17 mouse cellular contexts compared by ENCODE assay signal in genomic region chr11:102039487-102040137, GRCm38 (mm10). TPM values are rescaled to one million over a fixed set of nuclear protein-coding genes. Genes with fewer than 3 reads are reported as not detected.
A peak's percentile ranks its signal among the peaks of the same experiment; 100 is the strongest.
DNase-seq lines count a peak whose midpoint lies in the region; ATAC-seq and TF ChIP-seq lines count a peak whose summit lies in the region.
"Had no signal": no experiment of that assay in that cellular context is flagged by ENCODE, and none has a peak within 500 bp of the region (broad histone marks: within the 10 kb centered on the region; RNA-seq: fewer than 3 reads in every experiment).

No protein-coding gene starts in this region.

- peak overlapping the region; percentile 9 for H3K4me2 ChIP-seq in intestine, embryonic 14.5 days (ENCODE audit: low read length)
- no peak overlapping the region for H3K4me2 ChIP-seq in intestine, embryonic 15.5 days (replicated peaks)
- peak overlapping the region; percentile 15; the same call in 1 of the 2 replicates for H3K4me2 ChIP-seq in midbrain, postnatal 0 days (ENCODE audit: low read depth, low read length, poor library complexity, severe bottlenecking)
- H3K4me2 ChIP-seq in midbrain, embryonic 15.5 days: no peak overlapping the region
- H3K4me2 ChIP-seq in stomach, embryonic 16.5 days (ENCODE audit: low read depth, low read length): 0 out of 2 replicates have a peak overlapping the region, but pooled peaks have one; percentile 16
- H3K4me2 ChIP-seq: embryonic facial prominence, embryonic 15.5 days; kidney, embryonic 15.5 days; liver, embryonic 13.5 days; neural tube, embryonic 13.5 days had no signal

- no peak overlapping the region for H3K4me3 ChIP-seq in intestine, embryonic 14.5 days (ENCODE audit: low read depth, low read length)
- no peak overlapping the region for H3K4me3 ChIP-seq in intestine, embryonic 15.5 days (replicated peaks)
- no peak overlapping the region for H3K4me3 ChIP-seq in midbrain, postnatal 0 days (ENCODE audit: low read depth, low read length)
- H3K4me3 ChIP-seq in midbrain, embryonic 15.5 days: no peak overlapping the region
- H3K4me3 ChIP-seq in stomach, embryonic 16.5 days (replicated peaks; ENCODE audit: low read length): no peak overlapping the region
- H3K4me3 ChIP-seq: embryonic facial prominence, embryonic 15.5 days; kidney, embryonic 15.5 days; left cerebral cortex, adult 2 months; liver, embryonic 13.5 days; midbrain, embryonic 10.5 days; neural tube, embryonic 13.5 days had no signal

- ATAC-seq in intestine, embryonic 14.5 days (replicated peaks; ENCODE audit: low FRiP score, low TSS enrichment, low read depth): no peak
- ATAC-seq in intestine, embryonic 15.5 days: no peak; the same call in 1 of the 2 replicates
- ATAC-seq in midbrain, postnatal 0 days (ENCODE audit: low FRiP score): no peak
- ATAC-seq in midbrain, embryonic 15.5 days (replicated peaks): no peak
- ATAC-seq in stomach, embryonic 16.5 days (ENCODE audit: insufficient read depth, low FRiP score): no peak
- ATAC-seq: activated CD4-positive, CD25-positive, alpha-beta regulatory T cell, adult 4 months had no signal

- no peaks in the 10 kb centered on the region for H3K36me3 ChIP-seq in intestine, embryonic 14.5 days (ENCODE audit: control insufficient read depth, insufficient read depth, low read length)
- no peaks in the 10 kb centered on the region for H3K36me3 ChIP-seq in intestine, embryonic 15.5 days
- no peaks in the 10 kb centered on the region for H3K36me3 ChIP-seq in midbrain, postnatal 0 days (ENCODE audit: insufficient read depth, low read length)
- no peaks in the 10 kb centered on the region for H3K36me3 ChIP-seq in midbrain, embryonic 15.5 days (replicated peaks)
- H3K36me3 ChIP-seq in stomach, embryonic 16.5 days (ENCODE audit: control insufficient read depth, insufficient read depth, low read length): no peaks in the 10 kb centered on the region
- H3K36me3 ChIP-seq: embryonic facial prominence, embryonic 15.5 days; kidney, embryonic 15.5 days; liver, embryonic 13.5 days; midbrain, embryonic 10.5 days; neural tube, embryonic 13.5 days had no signal

- H3K27me3 ChIP-seq in intestine, embryonic 14.5 days (replicated peaks; ENCODE audit: control insufficient read depth, insufficient read depth, low read length): no peaks in the 10 kb centered on the region
- no peaks in the 10 kb centered on the region for H3K27me3 ChIP-seq in intestine, embryonic 15.5 days (replicated peaks)
- H3K27me3 ChIP-seq in midbrain, postnatal 0 days (ENCODE audit: insufficient read depth, low read length): no peaks in the 10 kb centered on the region
- no peaks in the 10 kb centered on the region for H3K27me3 ChIP-seq in midbrain, embryonic 15.5 days (replicated peaks)
- no peaks in the 10 kb centered on the region for H3K27me3 ChIP-seq in stomach, embryonic 16.5 days (ENCODE audit: control insufficient read depth, insufficient read depth, low read length)
- H3K27me3 ChIP-seq: embryonic facial prominence, embryonic 15.5 days; kidney, embryonic 15.5 days; neural tube, embryonic 13.5 days had no signal

- no peaks in the 10 kb centered on the region for H3K9me3 ChIP-seq in intestine, embryonic 14.5 days (ENCODE audit: control insufficient read depth, low read length)
- H3K9me3 ChIP-seq in intestine, embryonic 15.5 days: no peaks in the 10 kb centered on the region
- H3K9me3 ChIP-seq in midbrain, postnatal 0 days (ENCODE audit: low read length): no peaks in the 10 kb centered on the region
- no peaks in the 10 kb centered on the region for H3K9me3 ChIP-seq in midbrain, embryonic 15.5 days
- H3K9me3 ChIP-seq in stomach, embryonic 16.5 days (replicated peaks; ENCODE audit: control insufficient read depth, low read length): no peaks in the 10 kb centered on the region
- H3K9me3 ChIP-seq: embryonic facial prominence, embryonic 15.5 days; kidney, embryonic 15.5 days; liver, embryonic 13.5 days; midbrain, embryonic 10.5 days; neural tube, embryonic 13.5 days had no signal

- TF ChIP-seq CTCF in midbrain, postnatal 0 days (IDR thresholded peaks at IDR 0.05): no peak

- WGBS in intestine, embryonic 14.5 days: 42% methylated on average over 13 of the region's 13 CpGs
- WGBS in intestine, embryonic 15.5 days: 48% methylated on average over 13 of the region's 13 CpGs
- WGBS in midbrain, postnatal 0 days: 63% methylated on average over 13 of the region's 13 CpGs
- WGBS in midbrain, embryonic 15.5 days: 54% methylated on average over 13 of the region's 13 CpGs
- 50% methylated on average over 13 of the region's 13 CpGs for WGBS in stomach, embryonic 16.5 days

- H3K4me1 ChIP-seq in intestine, embryonic 14.5 days (replicated peaks; ENCODE audit: control insufficient read depth, insufficient read depth, low read length): no peaks in the 10 kb centered on the region; the same call in 1 of the 2 replicates
- 0 out of 2 replicates have a peak, but pooled peaks cover 3% of the 10 kb centered on the region for H3K4me1 ChIP-seq in intestine, embryonic 15.5 days (replicated peaks)
- no peaks in the 10 kb centered on the region for H3K4me1 ChIP-seq in midbrain, postnatal 0 days (ENCODE audit: insufficient read depth, low read length)
- H3K4me1 ChIP-seq in midbrain, embryonic 15.5 days: peaks cover 8% of the 10 kb centered on the region; the same call in 1 of the 2 replicates
- no peaks in the 10 kb centered on the region for H3K4me1 ChIP-seq in stomach, embryonic 16.5 days (ENCODE audit: control insufficient read depth, insufficient read depth, low read length)
- H3K4me1 ChIP-seq: liver, embryonic 13.5 days had no signal

- H3K27ac ChIP-seq in intestine, embryonic 14.5 days (ENCODE audit: low read depth): no peak overlapping the region
- H3K27ac ChIP-seq in intestine, embryonic 15.5 days: no peak overlapping the region
- H3K27ac ChIP-seq in midbrain, postnatal 0 days (ENCODE audit: low read depth, low read length): no peak overlapping the region; the same call in 1 of the 2 replicates
- H3K27ac ChIP-seq in midbrain, embryonic 15.5 days: no peak overlapping the region
- no peak overlapping the region for H3K27ac ChIP-seq in stomach, embryonic 16.5 days (ENCODE audit: low read length)
- H3K27ac ChIP-seq: embryonic facial prominence, embryonic 15.5 days; kidney, embryonic 15.5 days; left cerebral cortex, adult 2 months; liver, embryonic 13.5 days; midbrain, embryonic 10.5 days; neural tube, embryonic 13.5 days had no signal

- H3K9ac ChIP-seq in intestine, embryonic 14.5 days (ENCODE audit: low read length): no peak overlapping the region
- no peak overlapping the region for H3K9ac ChIP-seq in intestine, embryonic 15.5 days
- no peak overlapping the region for H3K9ac ChIP-seq in midbrain, postnatal 0 days (replicated peaks; ENCODE audit: low read length, poor library complexity, severe bottlenecking)
- H3K9ac ChIP-seq in midbrain, embryonic 15.5 days: no peak overlapping the region
- no peak overlapping the region for H3K9ac ChIP-seq in stomach, embryonic 16.5 days (ENCODE audit: low read length)
- H3K9ac ChIP-seq: embryonic facial prominence, embryonic 15.5 days; forebrain, postnatal 0 days; kidney, embryonic 15.5 days; liver, embryonic 13.5 days; neural tube, embryonic 13.5 days had no signal

- peak; percentile 36 for DNase-seq in gastrocnemius, adult 18-20 months (ENCODE audit: low spot score)
- DNase-seq in gastrocnemius, postnatal 4 days (ENCODE audit: low spot score in 2 of 2): no peak
- no peak for DNase-seq in intestine, embryonic 14.5 days (ENCODE audit: low spot score)
- no peak for DNase-seq in midbrain, postnatal 0 days (ENCODE audit: low spot score)
- no peak for DNase-seq in urinary bladder, postnatal 10 days (ENCODE audit: low spot score)

RNA-seq across cellular contexts. Expression of gene Cd300lg, which starts 1.7 kb away (rescaled TPM):
- total RNA-seq in gastrocnemius, adult 18-20 months (2021): 10 to 100 TPM; 16.1 to 19.0 TPM
- total RNA-seq in gastrocnemius, postnatal 4 days (2021): 10 to 100 TPM; 12.8 to 13.2 TPM
- 0.31 and 0.51 TPM in 2 replicates for polyA plus RNA-seq in intestine, embryonic 14.5 days (2014; fragmentation: Nextera tagmentation; extraction: Ambion mirVana)
- polyA plus RNA-seq in intestine, embryonic 15.5 days (2015; fragmentation: Nextera tagmentation; extraction: Ambion mirVana): 0.98 and 1.6 TPM in 2 replicates
- 0.14 TPM in 1 of 2 replicates, not detected in the other for total RNA-seq in midbrain, postnatal 0 days (2014; rRNA removed)
- 0.25 TPM in 2 replicates for polyA plus RNA-seq in midbrain, postnatal 0 days (2015; fragmentation: Nextera tagmentation; extraction: Ambion mirVana)
- polyA plus RNA-seq in midbrain, embryonic 15.5 days (2015; fragmentation: Nextera tagmentation; extraction: Ambion mirVana): 0.31 and 0.43 TPM in 2 replicates
- polyA plus RNA-seq in stomach, embryonic 16.5 days (2015; fragmentation: Nextera tagmentation; extraction: Ambion mirVana): 2.9 and 3.5 TPM in 2 replicates
- total RNA-seq: left cerebral cortex, adult 2 months had no signal

RNA-seq across cellular contexts. Expression of gene Mpp3, which starts 11.4 kb away (rescaled TPM):
- 10 to 100 TPM; 15.7 to 24.5 TPM for total RNA-seq in gastrocnemius, adult 18-20 months (2021)
- total RNA-seq in gastrocnemius, postnatal 4 days (2021): 10 to 100 TPM; 55.8 to 95.9 TPM
- polyA plus RNA-seq in intestine, embryonic 14.5 days (2014; fragmentation: Nextera tagmentation; extraction: Ambion mirVana): 11.0 and 12.2 TPM in 2 replicates
- 7.6 and 7.9 TPM in 2 replicates for polyA plus RNA-seq in intestine, embryonic 15.5 days (2015; fragmentation: Nextera tagmentation; extraction: Ambion mirVana)
- total RNA-seq in midbrain, postnatal 0 days (2014; rRNA removed): 68.2 and 71.9 TPM in 2 replicates
- polyA plus RNA-seq in midbrain, postnatal 0 days (2015; fragmentation: Nextera tagmentation; extraction: Ambion mirVana): 53.9 and 54.7 TPM in 2 replicates
- 60.1 and 62.9 TPM in 2 replicates for polyA plus RNA-seq in midbrain, embryonic 15.5 days (2015; fragmentation: Nextera tagmentation; extraction: Ambion mirVana)
- 7.4 and 9.6 TPM in 2 replicates for polyA plus RNA-seq in stomach, embryonic 16.5 days (2015; fragmentation: Nextera tagmentation; extraction: Ambion mirVana)

RNA-seq across cellular contexts. Expression of gene Mpp2, which starts 48.7 kb away (rescaled TPM):
- total RNA-seq in gastrocnemius, adult 18-20 months (2021): 1 to 10 TPM; 1.0 to 1.2 TPM
- 1 to 10 TPM; 1.7 to 2.5 TPM for total RNA-seq in gastrocnemius, postnatal 4 days (2021)
- 7.0 TPM in 2 replicates for polyA plus RNA-seq in intestine, embryonic 14.5 days (2014; fragmentation: Nextera tagmentation; extraction: Ambion mirVana)
- 6.2 and 6.8 TPM in 2 replicates for polyA plus RNA-seq in intestine, embryonic 15.5 days (2015; fragmentation: Nextera tagmentation; extraction: Ambion mirVana)
- 59.1 and 68.4 TPM in 2 replicates for total RNA-seq in midbrain, postnatal 0 days (2014; rRNA removed)
- 33.9 and 40.7 TPM in 2 replicates for polyA plus RNA-seq in midbrain, postnatal 0 days (2015; fragmentation: Nextera tagmentation; extraction: Ambion mirVana)
- polyA plus RNA-seq in midbrain, embryonic 15.5 days (2015; fragmentation: Nextera tagmentation; extraction: Ambion mirVana): 33.4 and 36.4 TPM in 2 replicates
- polyA plus RNA-seq in stomach, embryonic 16.5 days (2015; fragmentation: Nextera tagmentation; extraction: Ambion mirVana): 7.9 and 8.3 TPM in 2 replicates

RNA-seq across cellular contexts. Expression of gene Dusp3, which starts 52.8 kb away (rescaled TPM):
- 100 to 1,000 TPM; 153 to 161 TPM for total RNA-seq in gastrocnemius, adult 18-20 months (2021)
- 100 to 1,000 TPM; 140 to 145 TPM for total RNA-seq in gastrocnemius, postnatal 4 days (2021)
- 25.3 and 27.0 TPM in 2 replicates for polyA plus RNA-seq in intestine, embryonic 14.5 days (2014; fragmentation: Nextera tagmentation; extraction: Ambion mirVana)
- 25.6 and 26.5 TPM in 2 replicates for polyA plus RNA-seq in intestine, embryonic 15.5 days (2015; fragmentation: Nextera tagmentation; extraction: Ambion mirVana)
- total RNA-seq in midbrain, postnatal 0 days (2014; rRNA removed): 36.3 and 54.3 TPM in 2 replicates
- 44.1 and 48.5 TPM in 2 replicates for polyA plus RNA-seq in midbrain, postnatal 0 days (2015; fragmentation: Nextera tagmentation; extraction: Ambion mirVana)
- polyA plus RNA-seq in midbrain, embryonic 15.5 days (2015; fragmentation: Nextera tagmentation; extraction: Ambion mirVana): 21.7 and 22.2 TPM in 2 replicates
- 26.1 and 26.3 TPM in 2 replicates for polyA plus RNA-seq in stomach, embryonic 16.5 days (2015; fragmentation: Nextera tagmentation; extraction: Ambion mirVana)

RNA-seq across cellular contexts. Expression of gene Cfap97d1, which starts 55.5 kb away (rescaled TPM):
- not detected for total RNA-seq in gastrocnemius, adult 18-20 months (2021)
- not detected for total RNA-seq in gastrocnemius, postnatal 4 days (2021)
- polyA plus RNA-seq in intestine, embryonic 14.5 days (2014; fragmentation: Nextera tagmentation; extraction: Ambion mirVana): not detected in 2 replicates
- polyA plus RNA-seq in intestine, embryonic 15.5 days (2015; fragmentation: Nextera tagmentation; extraction: Ambion mirVana): not detected in 2 replicates
- not detected in 2 replicates for total RNA-seq in midbrain, postnatal 0 days (2014; rRNA removed)
- polyA plus RNA-seq in midbrain, postnatal 0 days (2015; fragmentation: Nextera tagmentation; extraction: Ambion mirVana): not detected in 2 replicates
- polyA plus RNA-seq in midbrain, embryonic 15.5 days (2015; fragmentation: Nextera tagmentation; extraction: Ambion mirVana): not detected in 2 replicates
- polyA plus RNA-seq in stomach, embryonic 16.5 days (2015; fragmentation: Nextera tagmentation; extraction: Ambion mirVana): not detected in 2 replicates
- total RNA-seq: forebrain, postnatal 0 days; left cerebral cortex, adult 2 months had no signal
- polyA plus RNA-seq: activated CD4-positive, CD25-positive, alpha-beta regulatory T cell, adult 4 months; brain, embryonic 14.5 days; embryonic facial prominence, embryonic 15.5 days; forebrain, postnatal 0 days; kidney, embryonic 15.5 days; liver, embryonic 13.5 days; midbrain, embryonic 10.5 days; neural tube, embryonic 13.5 days had no signal

Comparison
In these comparisons a context has a peak if more than half of its experiments do, and no peak if none do; other contexts are left out.
1. H3K4me2 ChIP-seq: peak in intestine, embryonic 14.5 days (single experiment), midbrain, postnatal 0 days (single experiment) and stomach, embryonic 16.5 days (single experiment); none in intestine, embryonic 15.5 days (single experiment) and midbrain, embryonic 15.5 days (single experiment).